Mouse (Mus musculus): ENCODE results near the gene Adam19. TPM values are rescaled to one million over a fixed set of nuclear protein-coding genes. Genes with fewer than 3 reads are reported as not detected.

Adam19 gene
- polyA plus RNA-seq, 1 experiment from 2014 or later: 4.0 TPM

DNA sequence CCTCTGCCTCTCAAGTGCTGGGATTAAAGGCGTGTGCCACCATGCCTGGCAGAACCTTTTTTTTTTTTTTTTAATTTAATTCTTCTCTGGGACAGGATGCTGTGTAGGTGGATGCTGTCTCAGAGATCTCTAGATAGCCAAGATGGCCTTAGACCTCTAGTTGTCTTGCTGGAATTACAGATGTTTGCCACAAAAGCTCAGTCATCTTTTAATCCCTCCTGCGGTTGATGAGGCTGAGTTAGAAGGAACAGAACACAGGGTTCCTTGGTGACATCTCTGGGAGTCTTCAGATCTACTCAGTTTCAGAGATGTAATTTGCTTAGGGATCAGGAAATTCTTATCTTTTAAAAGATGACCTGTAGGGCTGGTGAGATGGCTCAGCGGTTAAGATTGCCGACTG is 3.1 kb downstream of the Adam19 start:
- Histone ChIP-seq H3K27me3 (replicated peaks; ENCODE audit: control insufficient read depth, insufficient read depth, low read length) (peaks cover 21% of the 10 kb centered on the region), H3K4me2 (replicated peaks; ENCODE audit: low read depth) (no peak overlapping the region), H3K36me3 (ENCODE audit: control insufficient read depth, insufficient read depth) (peaks cover 5% of the 10 kb centered on the region; the same call in 1 of the 2 replicates), H3K27ac (ENCODE audit: low read depth, low read length) (no peak overlapping the region), H3K4me3 (ENCODE audit: low read depth, low read length) (no peak overlapping the region), H3K9me3 (ENCODE audit: control insufficient read depth) (no peaks in the 10 kb centered on the region), H3K4me1 (replicated peaks; ENCODE audit: control insufficient read depth, insufficient read depth, low read length) (no peaks in the 10 kb centered on the region), H3K9ac (ENCODE audit: low read depth, low read length) (no peak overlapping the region)
- TF ChIP-seq CTCF (IDR thresholded peaks at IDR 0.05; ENCODE audit: low read depth): no peak
- 90% methylated on average over 4 of the region's 4 CpGs for WGBS
- no peak for ATAC-seq

DNA sequence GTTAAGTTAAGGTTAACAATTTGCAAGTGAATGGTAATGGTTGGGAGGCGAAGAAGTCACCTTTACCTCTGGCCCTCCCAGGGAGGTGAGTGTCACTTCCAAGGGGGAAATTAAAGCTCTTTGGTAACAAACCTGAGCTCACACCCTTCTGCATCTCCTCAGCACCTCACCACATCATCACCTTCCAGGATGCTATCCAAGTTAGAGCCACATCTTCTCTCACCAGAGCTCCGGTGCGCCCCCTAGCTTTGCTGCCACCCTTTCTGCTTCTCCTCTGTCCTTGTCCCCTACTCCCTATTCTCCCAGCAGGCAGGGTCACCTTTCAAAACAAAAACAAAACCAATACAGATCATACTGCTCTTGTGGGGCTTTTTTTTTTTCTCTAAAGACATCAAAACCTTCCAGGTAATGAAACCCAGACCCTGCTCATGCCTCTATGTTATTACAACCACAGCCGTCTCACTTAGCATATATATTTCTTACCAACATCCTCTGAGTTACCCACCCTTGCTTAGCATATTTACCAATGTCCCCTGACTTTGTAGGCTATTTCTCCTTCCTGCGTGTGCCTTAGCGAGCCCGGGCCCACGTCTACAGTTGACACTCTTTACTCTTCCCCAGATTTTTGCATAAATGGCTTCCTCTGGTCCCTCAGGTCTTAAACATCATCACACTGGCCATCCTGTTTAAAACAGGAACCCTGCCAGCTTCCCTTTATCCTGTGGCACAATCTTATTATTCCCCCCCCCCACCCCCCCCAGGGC is 4.3 kb downstream of the Adam19 start:
- H3K27me3 ChIP-seq (replicated peaks; ENCODE audit: control insufficient read depth, insufficient read depth, low read length): peaks cover 21% of the 10 kb centered on the region
- H3K4me1 ChIP-seq (replicated peaks; ENCODE audit: control insufficient read depth, insufficient read depth, low read length): no peaks in the 10 kb centered on the region
- H3K27ac ChIP-seq (ENCODE audit: low read depth, low read length): no peak overlapping the region
- H3K9ac ChIP-seq (ENCODE audit: low read depth, low read length): no peak overlapping the region
- H3K9me3 ChIP-seq (ENCODE audit: control insufficient read depth): no peaks in the 10 kb centered on the region
- 71% methylated on average over 8 of the region's 8 CpGs for WGBS
- peaks cover 5% of the 10 kb centered on the region; the same call in 1 of the 2 replicates for H3K36me3 ChIP-seq (ENCODE audit: control insufficient read depth, insufficient read depth)
- no peak overlapping the region for H3K4me3 ChIP-seq (ENCODE audit: low read depth, low read length)
- H3K4me2 ChIP-seq (replicated peaks; ENCODE audit: low read depth): no peak overlapping the region
- no peak for ATAC-seq
- peak; percentile 48 for TF ChIP-seq CTCF (IDR thresholded peaks at IDR 0.05; ENCODE audit: low read depth)

DNA sequence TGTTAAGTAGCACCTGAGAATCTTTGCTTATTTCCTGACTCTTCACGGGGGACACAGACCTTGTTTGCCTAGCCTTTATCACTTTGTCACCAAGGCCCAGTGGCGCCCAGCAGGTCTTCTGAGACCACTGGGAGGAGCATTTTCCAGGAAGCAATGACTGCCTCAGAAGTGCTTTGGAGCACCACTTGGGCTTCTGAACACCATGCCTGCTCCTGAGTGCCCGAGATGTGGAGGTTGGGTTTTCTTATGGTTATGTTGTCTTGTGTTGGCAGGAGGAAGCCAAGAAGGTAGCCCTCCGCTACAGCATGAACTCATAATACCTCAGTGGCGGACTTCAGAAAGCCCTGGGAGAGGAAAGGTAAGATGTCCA is 4.8 kb downstream of the Adam19 start:
- Histone ChIP-seq H3K4me1 (replicated peaks; ENCODE audit: control insufficient read depth, insufficient read depth, low read length) (no peaks in the 10 kb centered on the region), H3K27ac (ENCODE audit: low read depth, low read length) (no peak overlapping the region), H3K36me3 (ENCODE audit: control insufficient read depth, insufficient read depth) (peaks cover 5% of the 10 kb centered on the region; the same call in 1 of the 2 replicates), H3K27me3 (replicated peaks; ENCODE audit: control insufficient read depth, insufficient read depth, low read length) (peaks cover 16% of the 10 kb centered on the region), H3K9me3 (ENCODE audit: control insufficient read depth) (no peaks in the 10 kb centered on the region), H3K4me2 (replicated peaks; ENCODE audit: low read depth) (no peak overlapping the region), H3K9ac (ENCODE audit: low read depth, low read length) (no peak overlapping the region), H3K4me3 (ENCODE audit: low read depth, low read length) (no peak overlapping the region)
- ATAC-seq: no peak
- 70% methylated on average over 5 of the region's 5 CpGs for WGBS
- TF ChIP-seq CTCF (IDR thresholded peaks at IDR 0.05; ENCODE audit: low read depth): no peak

DNA sequence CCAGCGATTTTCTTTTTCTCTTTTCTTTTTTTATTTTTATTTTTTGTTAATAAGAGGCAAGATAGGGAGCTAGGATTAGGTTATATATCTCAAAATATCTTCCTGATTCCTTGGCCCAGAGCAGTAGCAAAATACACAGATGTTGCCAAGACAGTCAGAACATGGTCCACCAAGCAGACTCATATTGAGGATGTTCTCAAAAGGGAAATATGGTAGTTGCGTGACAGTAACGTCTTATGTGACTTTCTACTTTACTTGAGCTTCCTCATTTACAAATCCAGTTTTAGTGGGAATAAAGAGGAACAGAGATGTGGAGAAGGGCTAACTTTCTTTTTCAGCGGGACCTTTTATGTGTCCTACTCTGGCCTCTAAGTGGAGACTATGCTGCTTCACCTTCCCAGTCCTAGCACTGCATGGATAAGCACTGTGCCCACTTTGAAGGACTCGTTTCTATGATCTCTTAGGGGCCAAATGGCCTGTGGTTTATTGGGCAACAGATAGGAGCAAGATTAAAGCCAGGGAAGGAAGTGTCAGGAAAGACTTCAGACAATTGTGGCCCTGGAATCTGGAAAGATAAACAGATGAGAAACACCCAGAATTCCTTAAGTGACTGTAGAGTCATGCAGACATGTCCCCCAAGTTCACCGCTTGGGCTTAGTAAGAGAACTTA is 6.1 kb downstream of the Adam19 start:
- peaks cover 5% of the 10 kb centered on the region; the same call in 1 of the 2 replicates for H3K36me3 ChIP-seq (ENCODE audit: control insufficient read depth, insufficient read depth)
- H3K9ac ChIP-seq (ENCODE audit: low read depth, low read length): no peak overlapping the region
- no peak for ATAC-seq
- H3K27ac ChIP-seq (ENCODE audit: low read depth, low read length): no peak overlapping the region
- H3K9me3 ChIP-seq (ENCODE audit: control insufficient read depth): no peaks in the 10 kb centered on the region
- WGBS: 47% methylated on average over 6 of the region's 6 CpGs
- H3K4me1 ChIP-seq (replicated peaks; ENCODE audit: control insufficient read depth, insufficient read depth, low read length): no peaks in the 10 kb centered on the region
- 0 out of 2 replicates have a peak, but pooled peaks cover 4% of the 10 kb centered on the region for H3K27me3 ChIP-seq (replicated peaks; ENCODE audit: control insufficient read depth, insufficient read depth, low read length)
- no peak overlapping the region for H3K4me3 ChIP-seq (ENCODE audit: low read depth, low read length)
- no peak overlapping the region for H3K4me2 ChIP-seq (replicated peaks; ENCODE audit: low read depth)
- no peak for TF ChIP-seq CTCF (IDR thresholded peaks at IDR 0.05; ENCODE audit: low read depth)

DNA sequence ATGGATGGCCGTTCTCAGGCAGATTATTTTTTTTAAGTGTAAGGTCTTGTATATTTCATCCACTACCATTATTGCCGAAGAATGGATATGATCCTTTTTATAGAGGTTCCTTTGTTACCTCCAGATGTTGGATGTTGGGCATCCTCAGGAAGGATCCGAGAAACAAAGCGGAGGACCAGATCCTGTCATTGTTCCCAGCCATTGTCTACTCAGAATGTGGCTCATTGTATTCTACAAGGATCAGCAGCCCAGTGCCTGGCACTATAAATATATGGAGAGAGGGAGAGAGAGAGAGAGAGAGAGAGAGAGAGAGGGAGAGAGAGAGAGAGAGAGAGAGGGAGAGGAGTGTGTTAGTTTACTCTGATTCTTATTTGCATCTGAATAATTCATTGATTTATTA is 6.8 kb downstream of the Adam19 start:
- H3K9ac ChIP-seq (ENCODE audit: low read depth, low read length): no peak overlapping the region
- no peak overlapping the region for H3K4me2 ChIP-seq (replicated peaks; ENCODE audit: low read depth)
- H3K27ac ChIP-seq (ENCODE audit: low read depth, low read length): peak overlapping the region; percentile 28; the same call in 1 of the 2 replicates
- TF ChIP-seq CTCF (IDR thresholded peaks at IDR 0.05; ENCODE audit: low read depth): no peak
- 72% methylated on average over 4 of the region's 4 CpGs for WGBS
- H3K4me1 ChIP-seq (replicated peaks; ENCODE audit: control insufficient read depth, insufficient read depth, low read length): no peaks in the 10 kb centered on the region
- H3K9me3 ChIP-seq (ENCODE audit: control insufficient read depth): no peaks in the 10 kb centered on the region
- H3K4me3 ChIP-seq (ENCODE audit: low read depth, low read length): no peak overlapping the region
- no peak for ATAC-seq
- no peaks in the 10 kb centered on the region for H3K27me3 ChIP-seq (replicated peaks; ENCODE audit: control insufficient read depth, insufficient read depth, low read length)
- H3K36me3 ChIP-seq (ENCODE audit: control insufficient read depth, insufficient read depth): peaks cover 5% of the 10 kb centered on the region; the same call in 1 of the 2 replicates

DNA sequence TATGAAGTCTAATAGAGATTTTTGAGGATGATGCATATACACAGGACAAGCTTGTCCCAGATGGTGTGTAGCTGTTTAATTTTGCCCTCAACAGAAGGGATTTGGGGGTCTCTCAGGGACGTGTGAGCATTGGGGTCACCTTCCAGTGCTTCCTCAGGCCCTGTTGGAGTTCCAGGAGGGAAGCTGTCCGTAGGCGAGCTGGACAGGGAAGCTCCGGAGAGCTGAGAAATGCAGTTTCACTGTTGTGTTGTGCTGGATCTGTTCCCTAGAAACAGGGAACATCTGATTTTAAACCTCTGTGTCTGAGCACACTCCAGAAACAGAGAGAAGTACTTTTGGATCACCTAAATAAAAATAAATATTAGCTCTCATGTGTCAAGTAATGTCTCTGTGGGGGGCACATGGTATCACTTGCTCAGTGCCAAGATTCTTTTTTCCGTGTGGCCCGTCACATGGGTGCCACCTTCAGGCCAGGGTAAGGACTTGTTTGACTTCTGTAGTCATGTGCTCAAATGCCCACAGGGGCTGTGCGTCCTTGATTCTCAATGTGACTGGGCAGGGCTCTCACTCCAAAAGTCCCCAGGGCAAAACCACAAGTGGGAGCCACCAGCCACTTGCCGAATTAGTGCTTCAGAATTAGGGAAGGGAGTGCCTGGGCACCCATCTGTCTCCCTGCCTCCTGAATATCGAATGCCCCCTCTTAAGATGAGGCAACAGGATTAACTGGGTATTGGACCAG is 7.4 kb downstream of the Adam19 start:
- Histone ChIP-seq H3K4me2 (replicated peaks; ENCODE audit: low read depth) (no peak overlapping the region), H3K36me3 (ENCODE audit: control insufficient read depth, insufficient read depth) (peaks cover 5% of the 10 kb centered on the region; the same call in 1 of the 2 replicates), H3K4me1 (replicated peaks; ENCODE audit: control insufficient read depth, insufficient read depth, low read length) (no peaks in the 10 kb centered on the region), H3K9me3 (ENCODE audit: control insufficient read depth) (no peaks in the 10 kb centered on the region), H3K27me3 (replicated peaks; ENCODE audit: control insufficient read depth, insufficient read depth, low read length) (no peaks in the 10 kb centered on the region), H3K27ac (ENCODE audit: low read depth, low read length) (peak overlapping the region; percentile 28; the same call in 1 of the 2 replicates), H3K9ac (ENCODE audit: low read depth, low read length) (no peak overlapping the region), H3K4me3 (ENCODE audit: low read depth, low read length) (no peak overlapping the region)
- WGBS: 56% methylated on average over 9 of the region's 9 CpGs
- peak; percentile 47 for TF ChIP-seq CTCF (IDR thresholded peaks at IDR 0.05; ENCODE audit: low read depth)
- ATAC-seq: no peak
